Mouse (Mus musculus) forebrain, embryonic 15.5 days (tissue): ENCODE data around the gene Wnt7b. TPM values are rescaled to one million over a fixed set of nuclear protein-coding genes. Genes with fewer than 3 reads are reported as not detected.
A peak's percentile ranks its signal among the peaks of the same experiment; 100 is the strongest.

ENCODE experiments used
- ATAC-seq: fragments of 200-750 bp; cut with Nextera tagmentation; replicated peaks from 2 replicates; pipeline ENCODE4 v1.8.0; 2017; ENCODE audit warnings: mild to moderate bottlenecking, moderate TSS enrichment, moderate library complexity
- H3K27ac ChIP-seq: fragments of 300-500 bp; sonication (generic); replicated peaks from 2 replicates; pipeline ENCODE4 v1.5.1; 2015; ENCODE audit warnings: mild to moderate bottlenecking, inconsistent platforms
- H3K27me3 ChIP-seq: fragments of 300-500 bp; sonication (generic); 2 replicates; pipeline ENCODE4 v1.6.1; 2015; ENCODE audit warnings: inconsistent platforms
- H3K36me3 ChIP-seq: fragments of 300-500 bp; sonication (generic); 2 replicates; pipeline ENCODE4 v1.6.1; 2015; ENCODE audit warnings: mild to moderate bottlenecking, inconsistent platforms
- H3K4me1 ChIP-seq: fragments of 300-500 bp; sonication (generic); 2 replicates; pipeline ENCODE4 v1.6.1; 2015; ENCODE audit warnings: inconsistent platforms
- H3K4me2 ChIP-seq: fragments of 300-500 bp; sonication (generic); replicated peaks from 2 replicates; pipeline ENCODE4 v1.6.1; 2015; ENCODE audit warnings: mild to moderate bottlenecking, inconsistent platforms
- H3K4me3 ChIP-seq: fragments of 300-500 bp; sonication (generic); 2 replicates; pipeline ENCODE4 v1.5.1; 2015; ENCODE audit warnings: mild to moderate bottlenecking, inconsistent platforms
- H3K9ac ChIP-seq: fragments of 300-500 bp; sonication (generic); replicated peaks from 2 replicates; pipeline ENCODE4 v1.6.1; 2015; ENCODE audit warnings: mild to moderate bottlenecking, inconsistent platforms
- H3K9me3 ChIP-seq: fragments of 300-500 bp; sonication (generic); 2 replicates; pipeline ENCODE4 v1.6.1; 2016; ENCODE audit warnings: inconsistent platforms
- WGBS: fragments of 180-500 bp; shearing (Covaris S2); methylation state at CpG from one replicate; pipeline ENCODE4 v1.1.7; 2015; ENCODE audit warnings: mixed read lengths; 5-methylcytosine and 5-hydroxymethylcytosine counted together
- polyA plus RNA-seq: library from polyadenylated mRNA; unstranded; fragments of >200 nt; fragmentation: Nextera tagmentation; extraction: Ambion mirVana; gene quantifications from 2 replicates; pipeline ENCODE4 v1.2.1, GENCODE M21; 2015

Gene Wnt7b
- polyA plus RNA-seq, 1 experiment from 2014 or later = 132 TPM

DNA sequence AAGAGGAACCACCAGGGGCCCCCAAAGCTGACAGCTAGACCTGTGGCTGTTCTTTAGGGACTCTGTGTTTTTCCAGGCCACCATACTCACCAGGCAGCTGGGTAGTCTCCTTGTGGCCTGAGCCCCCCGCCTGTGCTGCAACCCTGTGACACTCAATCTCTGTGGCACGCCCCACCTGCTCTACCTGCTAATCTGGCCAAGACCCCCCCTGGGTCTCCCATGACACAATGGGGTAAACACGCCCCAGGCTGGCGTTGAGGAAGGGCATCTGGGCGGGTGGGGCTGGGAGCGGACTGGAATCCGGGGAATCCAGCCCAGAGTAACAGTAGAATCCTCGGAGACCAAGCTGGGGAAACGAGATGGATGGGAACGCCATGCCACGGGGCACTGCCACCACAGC is 21.4 kb downstream of the Wnt7b start:
- Histone ChIP-seq H3K4me2 (no peak overlapping the region), H3K9ac (no peak overlapping the region), H3K9me3 (peaks cover 3% of the 10 kb centered on the region; the same call in 1 of the 2 replicates), H3K27ac (no peak overlapping the region), H3K36me3 (no peaks in the 10 kb centered on the region), H3K4me3 (no peak overlapping the region), H3K27me3 (no peaks in the 10 kb centered on the region), H3K4me1 (peaks cover 28% of the 10 kb centered on the region)
- no peak for ATAC-seq
- 75% methylated on average over 11 of the region's 11 CpGs for WGBS

DNA sequence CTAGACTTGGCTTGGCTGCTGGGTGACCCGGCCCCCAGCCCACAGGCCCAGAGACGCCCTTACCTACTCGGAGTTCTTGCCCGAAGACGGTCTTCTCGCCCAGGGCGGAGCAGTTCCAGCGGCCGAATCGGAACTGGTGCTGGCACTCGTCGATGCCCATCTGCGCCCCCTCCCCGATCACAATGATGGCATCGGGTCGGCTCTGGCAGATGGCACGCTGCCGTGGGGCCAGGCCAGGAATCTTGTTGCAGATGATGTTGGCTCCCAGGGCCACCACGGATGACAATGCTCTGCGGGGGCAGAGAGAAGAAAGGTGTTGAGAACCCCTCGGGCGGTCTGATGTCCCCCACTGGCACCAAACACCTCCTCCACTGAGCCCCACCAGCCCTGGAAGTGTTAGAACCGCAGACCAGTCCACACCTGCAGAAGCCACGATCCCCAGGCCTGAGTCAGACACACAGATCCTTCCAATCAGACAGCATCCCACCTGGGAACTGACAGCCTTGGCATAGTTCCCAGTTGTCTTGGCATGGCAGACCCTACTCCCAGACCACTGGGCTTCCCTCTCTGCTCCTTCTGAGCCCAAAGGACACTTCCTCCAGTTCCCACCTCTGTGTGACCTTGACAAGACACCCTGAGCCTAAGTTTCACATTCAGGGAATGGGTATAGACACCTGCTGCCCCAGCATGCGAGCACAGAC is 23.3 kb downstream of the Wnt7b start:
- H3K9me3 ChIP-seq = peaks cover 3% of the 10 kb centered on the region; the same call in 1 of the 2 replicates
- peaks cover 16% of the 10 kb centered on the region for H3K4me1 ChIP-seq
- 78% methylated on average over 25 of the region's 25 CpGs for WGBS
- no peak overlapping the region for H3K4me2 ChIP-seq
- H3K27me3 ChIP-seq = no peaks in the 10 kb centered on the region
- H3K4me3 ChIP-seq = no peak overlapping the region
- H3K9ac ChIP-seq = no peak overlapping the region
- no peak for ATAC-seq
- H3K36me3 ChIP-seq = no peaks in the 10 kb centered on the region
- peak overlapping the region; percentile 25; the same call in 1 of the 2 replicates for H3K27ac ChIP-seq

DNA sequence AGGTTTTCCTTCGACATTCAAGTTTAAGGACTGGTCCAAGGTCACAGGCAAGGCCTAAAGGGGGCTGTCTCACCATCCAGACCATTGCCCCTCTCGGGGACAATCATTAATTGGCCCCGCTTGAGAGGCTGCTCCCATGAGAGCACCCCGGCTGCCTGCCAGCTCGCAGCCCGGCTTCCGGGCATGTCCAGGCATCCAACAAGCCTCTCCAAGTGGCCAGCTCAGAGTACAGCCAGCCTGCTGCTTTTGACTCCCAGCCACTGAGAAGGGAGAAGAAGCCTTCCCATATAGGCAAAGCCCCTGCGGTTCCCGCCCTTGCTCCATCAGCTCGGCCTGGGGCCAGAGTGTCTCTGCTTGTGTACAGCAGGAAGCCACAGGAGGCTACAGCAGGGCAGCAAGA is 26.5 kb downstream of the Wnt7b start:
- no peak overlapping the region for H3K4me2 ChIP-seq
- no peaks in the 10 kb centered on the region for H3K9me3 ChIP-seq
- ATAC-seq = no peak
- peaks cover 15% of the 10 kb centered on the region for H3K4me1 ChIP-seq
- no peaks in the 10 kb centered on the region for H3K27me3 ChIP-seq
- H3K36me3 ChIP-seq = no peaks in the 10 kb centered on the region
- WGBS = 72% methylated on average over 10 of the region's 10 CpGs
- H3K27ac ChIP-seq = no peak overlapping the region
- H3K9ac ChIP-seq = no peak overlapping the region
- no peak overlapping the region for H3K4me3 ChIP-seq

GRCm38 (mm10) chr15:85553421-85553820 is 28.9 kb downstream of the Wnt7b start:
- Histone ChIP-seq H3K4me1 (peaks cover 2% of the 10 kb centered on the region; the same call in 1 of the 2 replicates), H3K9me3 (no peaks in the 10 kb centered on the region), H3K9ac (no peak overlapping the region), H3K4me2 (no peak overlapping the region), H3K27ac (no peak overlapping the region), H3K36me3 (no peaks in the 10 kb centered on the region), H3K27me3 (no peaks in the 10 kb centered on the region), H3K4me3 (no peak overlapping the region)
- no peak for ATAC-seq
- WGBS = 76% methylated on average over 11 of the region's 11 CpGs

GRCm38 (mm10) chr15:85546500-85546899 is 35.8 kb downstream of the Wnt7b start:
- H3K27ac ChIP-seq = no peak overlapping the region
- no peaks in the 10 kb centered on the region for H3K9me3 ChIP-seq
- WGBS = 66% methylated on average over 4 of the region's 4 CpGs
- ATAC-seq = no peak
- H3K4me1 ChIP-seq = no peaks in the 10 kb centered on the region
- no peaks in the 10 kb centered on the region for H3K36me3 ChIP-seq
- no peaks in the 10 kb centered on the region for H3K27me3 ChIP-seq
- H3K4me3 ChIP-seq = no peak overlapping the region
- H3K9ac ChIP-seq = no peak overlapping the region
- H3K4me2 ChIP-seq = no peak overlapping the region

DNA sequence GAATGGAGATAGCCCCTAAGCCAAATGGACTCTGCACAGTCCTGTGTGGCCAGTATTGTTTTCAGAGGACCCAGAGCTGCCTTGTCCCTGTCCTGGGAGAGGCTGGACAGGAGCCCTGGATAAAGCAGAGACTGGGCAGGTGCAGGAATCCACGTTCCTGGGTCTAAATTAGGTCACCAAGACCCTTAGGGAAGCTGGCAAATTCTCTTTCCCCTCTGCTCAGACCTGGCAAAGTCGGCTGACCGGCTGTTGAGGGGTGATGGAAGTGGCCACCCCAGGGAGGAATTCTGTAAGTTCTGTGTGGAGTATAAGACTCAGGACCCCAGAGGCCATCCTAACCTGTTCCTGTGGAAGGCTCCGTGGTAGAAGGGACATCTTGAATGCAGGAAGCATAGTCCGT is 36.9 kb downstream of the Wnt7b start:
- H3K9me3 ChIP-seq = no peaks in the 10 kb centered on the region
- WGBS = 81% methylated on average over 5 of the region's 5 CpGs
- H3K27ac ChIP-seq = no peak overlapping the region
- no peak overlapping the region for H3K9ac ChIP-seq
- no peak for ATAC-seq
- H3K4me2 ChIP-seq = no peak overlapping the region
- no peak overlapping the region for H3K4me3 ChIP-seq
- 0 out of 2 replicates have a peak, but pooled peaks cover under 1% of the 10 kb centered on the region for H3K4me1 ChIP-seq
- H3K36me3 ChIP-seq = no peaks in the 10 kb centered on the region
- no peaks in the 10 kb centered on the region for H3K27me3 ChIP-seq

GRCm38 (mm10) chr15:85538170-85538569 is 44.1 kb downstream of the Wnt7b start:
- H3K9me3 ChIP-seq = no peaks in the 10 kb centered on the region
- H3K4me2 ChIP-seq = no peak overlapping the region
- no peak overlapping the region for H3K9ac ChIP-seq
- peaks cover 22% of the 10 kb centered on the region; the same call in 1 of the 2 replicates for H3K4me1 ChIP-seq
- no peaks in the 10 kb centered on the region for H3K27me3 ChIP-seq
- no peak overlapping the region for H3K27ac ChIP-seq
- H3K4me3 ChIP-seq = no peak overlapping the region
- WGBS = 70% methylated on average over 11 of the region's 11 CpGs
- ATAC-seq = no peak
- H3K36me3 ChIP-seq = no peaks in the 10 kb centered on the region

DNA sequence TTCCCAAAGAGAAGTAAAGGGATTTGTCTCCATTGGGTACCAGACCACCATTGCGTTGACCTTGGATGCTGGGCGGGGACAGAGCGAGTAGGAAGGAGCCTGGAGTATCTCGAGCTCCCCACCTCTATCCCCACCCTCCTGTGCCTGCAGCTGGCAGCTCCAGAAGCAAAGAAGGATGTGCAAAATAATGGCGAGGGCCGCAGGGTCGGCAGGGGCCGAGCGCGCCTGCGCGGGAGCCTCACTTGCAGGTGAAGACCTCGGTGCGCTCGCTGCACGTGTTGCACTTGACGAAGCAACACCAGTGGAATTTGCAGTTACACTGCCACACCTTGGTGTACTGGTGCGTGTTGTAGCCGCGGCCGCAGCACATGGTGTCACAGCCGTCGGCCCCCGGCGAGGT is 45.1 kb downstream of the Wnt7b start:
- Histone ChIP-seq H3K9ac (no peak overlapping the region), H3K36me3 (no peaks in the 10 kb centered on the region), H3K4me2 (no peak overlapping the region), H3K27me3 (no peaks in the 10 kb centered on the region), H3K27ac (no peak overlapping the region), H3K4me1 (peaks cover 22% of the 10 kb centered on the region; the same call in 1 of the 2 replicates), H3K4me3 (no peak overlapping the region), H3K9me3 (no peaks in the 10 kb centered on the region)
- 90% methylated on average over 25 of the region's 25 CpGs for WGBS
- no peak for ATAC-seq

DNA sequence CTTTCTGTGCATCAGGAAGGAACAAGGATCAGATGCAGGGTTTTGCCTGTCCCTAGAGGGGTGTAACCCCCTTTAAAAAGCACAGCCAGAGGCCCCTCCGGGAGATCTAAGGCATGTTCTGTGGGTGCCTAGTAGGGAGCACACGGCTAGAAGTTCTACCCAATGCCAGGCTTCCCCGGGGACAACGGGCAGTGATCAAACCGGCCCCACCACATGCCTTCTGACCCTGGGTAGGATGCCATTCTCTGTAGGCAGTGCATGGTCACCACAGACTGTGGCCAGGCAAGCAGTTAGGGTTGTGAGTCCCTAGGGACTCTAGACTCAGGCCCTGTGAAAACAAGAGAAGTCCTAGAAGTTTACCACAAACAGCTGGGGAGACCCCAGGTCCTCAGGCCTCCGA is 47.6 kb downstream of the Wnt7b start:
- H3K36me3 ChIP-seq = no peaks in the 10 kb centered on the region
- no peak overlapping the region for H3K4me2 ChIP-seq
- WGBS = 92% methylated on average over 6 of the region's 6 CpGs
- H3K9ac ChIP-seq = no peak overlapping the region
- H3K4me1 ChIP-seq = peaks cover 14% of the 10 kb centered on the region; the same call in 1 of the 2 replicates
- ATAC-seq = no peak
- H3K9me3 ChIP-seq = no peaks in the 10 kb centered on the region
- H3K4me3 ChIP-seq = no peak overlapping the region
- H3K27me3 ChIP-seq = no peaks in the 10 kb centered on the region
- H3K27ac ChIP-seq = no peak overlapping the region

DNA sequence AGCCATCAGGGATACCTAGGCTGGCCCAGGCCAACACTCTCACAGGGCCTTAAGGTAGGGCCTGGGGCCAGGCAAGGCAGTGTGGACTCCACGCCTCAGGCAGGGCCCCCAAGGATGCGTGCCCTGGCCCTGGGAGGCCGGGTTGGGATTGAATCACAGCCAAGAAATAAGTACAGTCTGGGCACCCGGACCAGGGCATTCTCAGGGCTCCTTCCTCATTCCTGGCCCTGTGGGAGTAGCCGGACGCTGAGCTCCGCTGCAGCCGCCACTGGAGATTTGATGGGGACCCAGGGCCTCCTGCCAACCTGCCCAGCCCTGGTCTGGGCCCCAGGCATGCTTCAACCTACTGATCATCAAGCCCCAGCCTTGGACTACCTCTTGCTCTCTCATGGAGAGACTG is 48.1 kb downstream of the Wnt7b start:
- Histone ChIP-seq H3K27me3 (no peaks in the 10 kb centered on the region), H3K4me3 (no peak overlapping the region), H3K9ac (no peak overlapping the region), H3K27ac (no peak overlapping the region), H3K4me2 (no peak overlapping the region), H3K36me3 (no peaks in the 10 kb centered on the region), H3K4me1 (0 out of 2 replicates have a peak, but pooled peaks cover 11% of the 10 kb centered on the region), H3K9me3 (no peaks in the 10 kb centered on the region)
- 69% methylated on average over 8 of the region's 8 CpGs for WGBS
- no peak for ATAC-seq

DNA sequence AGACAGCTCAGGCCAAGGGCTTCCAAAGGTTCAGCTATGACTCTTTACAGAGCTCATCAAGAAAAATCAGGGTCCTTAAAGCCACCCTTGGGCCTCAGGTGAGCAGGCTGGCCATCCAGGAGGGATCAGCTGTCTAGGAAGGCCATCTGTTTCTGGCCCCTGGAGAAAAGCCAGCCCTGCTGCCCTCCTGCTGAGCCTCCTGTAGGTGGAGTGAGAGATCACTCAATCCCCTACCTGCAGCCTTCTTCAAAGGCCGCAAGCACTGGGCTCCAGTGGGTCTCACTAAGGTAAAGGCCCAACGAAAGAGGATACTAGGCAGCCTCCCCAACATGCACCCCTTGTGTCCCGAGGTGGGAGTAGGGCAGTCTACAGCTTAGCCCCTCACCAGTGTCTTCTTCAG is 50.2 kb downstream of the Wnt7b start:
- Histone ChIP-seq H3K4me2 (no peak overlapping the region), H3K4me1 (0 out of 2 replicates have a peak, but pooled peaks cover 4% of the 10 kb centered on the region), H3K9ac (no peak overlapping the region), H3K4me3 (no peak overlapping the region), H3K36me3 (no peaks in the 10 kb centered on the region), H3K27me3 (no peaks in the 10 kb centered on the region), H3K27ac (no peak overlapping the region), H3K9me3 (no peaks in the 10 kb centered on the region)
- ATAC-seq = no peak
- 75% methylated on average over 3 of the region's 3 CpGs for WGBS

DNA sequence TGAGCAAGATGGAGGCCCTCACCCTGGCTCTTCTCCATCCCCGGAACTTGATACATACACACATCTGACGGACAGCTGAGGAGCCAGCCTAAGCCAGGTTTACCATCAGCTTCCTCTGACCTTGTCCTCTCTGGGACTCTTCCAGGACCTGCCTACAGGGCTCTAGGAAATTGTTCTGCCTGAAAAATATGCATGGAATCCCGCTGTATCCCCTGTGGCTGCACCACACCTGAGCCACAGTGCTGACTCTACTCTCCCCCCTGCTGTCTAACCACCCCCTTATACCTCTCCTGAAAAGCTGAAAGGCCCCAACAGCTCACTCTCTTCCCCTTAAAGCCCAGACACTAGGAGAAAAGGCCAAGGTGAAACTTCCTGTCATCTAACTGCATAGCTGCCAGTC is 52.4 kb downstream of the Wnt7b start:
- no peaks in the 10 kb centered on the region for H3K9me3 ChIP-seq
- 0 out of 2 replicates have a peak, but pooled peaks cover 4% of the 10 kb centered on the region for H3K4me1 ChIP-seq
- no peak overlapping the region for H3K4me2 ChIP-seq
- H3K36me3 ChIP-seq = no peaks in the 10 kb centered on the region
- no peak overlapping the region for H3K27ac ChIP-seq
- H3K27me3 ChIP-seq = no peaks in the 10 kb centered on the region
- WGBS = 83% methylated on average over 3 of the region's 3 CpGs
- no peak overlapping the region for H3K9ac ChIP-seq
- H3K4me3 ChIP-seq = no peak overlapping the region
- ATAC-seq = no peak
